Mouse (Mus musculus): ENCODE results near the gene Osmr. TPM values are rescaled to one million over a fixed set of nuclear protein-coding genes. Genes with fewer than 3 reads are reported as not detected.

The Osmr gene
- polyA plus RNA-seq, 1 experiment from 2014 or later: 2.8 TPM

Other genes with a start within 250 kb of the Osmr start
- 40.6 and 43.4 TPM in 2 replicates for gene Rictor, start 166.6 kb downstream of the Osmr start, polyA plus RNA-seq (2015; fragmentation: Nextera tagmentation; extraction: Ambion mirVana)
- gene Lifr, start 215.6 kb upstream of the Osmr start, polyA plus RNA-seq (2015; fragmentation: Nextera tagmentation; extraction: Ambion mirVana): 14.3 and 16.7 TPM in 2 replicates

All from limb, embryonic 15.5 days (tissue).